Mouse (Mus musculus): ENCODE data around the gene Tmem214. TPM values are rescaled to one million over a fixed set of nuclear protein-coding genes. Genes with fewer than 3 reads are reported as not detected.
A peak's percentile ranks its signal among the peaks of the same experiment; 100 is the strongest.

The Tmem214 gene
- total and polyA plus RNA-seq, 2 experiments from 2014 or later = 64.6 to 78.3 TPM

- WGBS = 2% methylated on average over 35 of the region's 40 CpGs
- Histone ChIP-seq H3K36me3 (ENCODE audit: insufficient read depth, low read length) (no peaks in the 10 kb centered on the region), H3K4me1 (ENCODE audit: insufficient read depth, low read length) (no peaks in the 10 kb centered on the region), H3K4me2 (ENCODE audit: low read depth, low read length, poor library complexity, severe bottlenecking) (peak within 1 kb of the TSS; percentile 88), H3K27me3 (ENCODE audit: insufficient read depth, low read length) (no peaks in the 10 kb centered on the region), H3K9me3 (ENCODE audit: low read length) (no peaks in the 10 kb centered on the region), H3K27ac (ENCODE audit: low read depth, low read length) (peak within 1 kb of the TSS; percentile 55), H3K4me3 (ENCODE audit: low read depth, low read length) (peak within 1 kb of the TSS; percentile 55), H3K9ac (replicated peaks; ENCODE audit: low read length, poor library complexity, severe bottlenecking) (peak within 1 kb of the TSS; percentile 65)
- peak; percentile 89 for TF ChIP-seq CTCF (IDR thresholded peaks at IDR 0.05)
- DNase-seq (ENCODE audit: low spot score) (peak; percentile 92), ATAC-seq (ENCODE audit: low FRiP score) (peak; percentile 74)
These were observed 53.6 kb downstream of the Tmem214 start, which contains the start of gene Khk for GRCm38 (mm10) chr5:30921256-30922033. Gene Khk, plus strand, starts transcription at chr5:30921431.

DNA sequence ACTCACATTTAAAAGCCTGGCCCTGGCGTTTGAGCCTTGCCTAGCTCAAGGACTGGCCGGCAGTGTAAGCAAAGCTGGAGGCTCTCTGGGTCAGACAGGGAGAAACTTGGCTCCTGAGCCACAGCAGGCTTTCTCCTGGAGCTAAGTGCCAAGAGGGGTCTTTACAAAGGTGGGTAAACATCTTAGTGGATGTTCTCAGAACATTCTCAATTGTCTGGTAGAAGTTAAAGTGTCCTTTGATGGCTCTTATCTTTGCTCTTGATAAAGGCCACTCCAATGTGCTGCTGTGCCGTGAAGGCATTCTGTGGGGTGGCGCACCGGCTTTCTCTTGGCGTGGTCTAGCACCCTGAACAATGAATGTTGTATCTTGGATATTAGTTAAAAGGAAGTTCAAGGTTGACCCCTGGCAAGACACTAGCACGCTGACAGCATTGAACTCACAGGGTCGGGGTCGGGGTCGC is 54.8 kb downstream of the Tmem214 start:
- DNase-seq (ENCODE audit: low spot score) (no peak), ATAC-seq (ENCODE audit: low FRiP score) (no peak)
- H3K36me3 ChIP-seq (ENCODE audit: insufficient read depth, low read length) = no peaks in the 10 kb centered on the region
- H3K9ac ChIP-seq (replicated peaks; ENCODE audit: low read length, poor library complexity, severe bottlenecking) = peak overlapping the region; percentile 65
- no peak overlapping the region for H3K27ac ChIP-seq (ENCODE audit: low read depth, low read length)
- no peak overlapping the region for H3K4me3 ChIP-seq (ENCODE audit: low read depth, low read length)
- H3K9me3 ChIP-seq (ENCODE audit: low read length) = no peaks in the 10 kb centered on the region
- no peak for TF ChIP-seq CTCF (IDR thresholded peaks at IDR 0.05)
- peak overlapping the region; percentile 88 for H3K4me2 ChIP-seq (ENCODE audit: low read depth, low read length, poor library complexity, severe bottlenecking)
- no peaks in the 10 kb centered on the region for H3K27me3 ChIP-seq (ENCODE audit: insufficient read depth, low read length)
- 74% methylated on average over 10 of the region's 10 CpGs for WGBS
- H3K4me1 ChIP-seq (ENCODE audit: insufficient read depth, low read length) = no peaks in the 10 kb centered on the region

- no peak for TF ChIP-seq CTCF (IDR thresholded peaks at IDR 0.05)
- Histone ChIP-seq H3K36me3 (ENCODE audit: insufficient read depth, low read length) (no peaks in the 10 kb centered on the region), H3K9ac (replicated peaks; ENCODE audit: low read length, poor library complexity, severe bottlenecking) (no peak overlapping the region), H3K27me3 (ENCODE audit: insufficient read depth, low read length) (no peaks in the 10 kb centered on the region), H3K27ac (ENCODE audit: low read depth, low read length) (no peak overlapping the region), H3K4me1 (ENCODE audit: insufficient read depth, low read length) (no peaks in the 10 kb centered on the region), H3K4me2 (ENCODE audit: low read depth, low read length, poor library complexity, severe bottlenecking) (no peak overlapping the region), H3K9me3 (ENCODE audit: low read length) (no peaks in the 10 kb centered on the region), H3K4me3 (ENCODE audit: low read depth, low read length) (no peak overlapping the region)
- DNase-seq (ENCODE audit: low spot score) = no peak
- WGBS = 90% methylated on average over 6 of the region's 6 CpGs
- ATAC-seq (ENCODE audit: low FRiP score) = no peak
These were observed 55.3 kb downstream of the Tmem214 start for GRCm38 (mm10) chr5:30923119-30923518.

DNA sequence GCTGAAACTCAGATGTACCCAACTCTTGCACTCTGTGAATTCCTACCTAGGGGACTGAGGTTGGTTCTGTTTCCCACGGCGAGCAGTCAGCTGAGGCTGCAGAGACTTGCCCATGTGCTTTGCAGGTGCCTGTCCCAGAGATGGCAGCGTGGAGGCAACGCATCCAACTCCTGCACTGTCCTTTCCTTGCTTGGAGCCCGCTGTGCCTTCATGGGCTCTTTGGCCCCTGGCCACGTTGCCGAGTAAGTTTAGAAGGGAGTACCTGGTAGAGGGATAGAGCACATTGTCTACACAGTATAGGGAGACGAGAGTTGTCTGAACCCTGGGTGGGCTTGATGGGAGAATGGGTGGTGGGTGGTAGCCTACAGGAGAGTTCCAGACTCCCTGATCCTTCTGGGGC is 56.8 kb downstream of the Tmem214 start:
- ATAC-seq (ENCODE audit: low FRiP score) (no peak), DNase-seq (ENCODE audit: low spot score) (no peak)
- no peak overlapping the region for H3K27ac ChIP-seq (ENCODE audit: low read depth, low read length)
- H3K9ac ChIP-seq (replicated peaks; ENCODE audit: low read length, poor library complexity, severe bottlenecking) = no peak overlapping the region
- H3K27me3 ChIP-seq (ENCODE audit: insufficient read depth, low read length) = no peaks in the 10 kb centered on the region
- no peak overlapping the region for H3K4me3 ChIP-seq (ENCODE audit: low read depth, low read length)
- no peaks in the 10 kb centered on the region for H3K9me3 ChIP-seq (ENCODE audit: low read length)
- H3K36me3 ChIP-seq (ENCODE audit: insufficient read depth, low read length) = no peaks in the 10 kb centered on the region
- H3K4me2 ChIP-seq (ENCODE audit: low read depth, low read length, poor library complexity, severe bottlenecking) = no peak overlapping the region
- TF ChIP-seq CTCF (IDR thresholded peaks at IDR 0.05) = no peak
- WGBS = 79% methylated on average over 8 of the region's 8 CpGs
- no peaks in the 10 kb centered on the region for H3K4me1 ChIP-seq (ENCODE audit: insufficient read depth, low read length)

GRCm38 (mm10) chr5:30925217-30925616 is 57.4 kb downstream of the Tmem214 start:
- DNase-seq (ENCODE audit: low spot score) (no peak), ATAC-seq (ENCODE audit: low FRiP score) (no peak)
- WGBS = 92% methylated on average over 5 of the region's 5 CpGs
- H3K27me3 ChIP-seq (ENCODE audit: insufficient read depth, low read length) = no peaks in the 10 kb centered on the region
- H3K4me3 ChIP-seq (ENCODE audit: low read depth, low read length) = no peak overlapping the region
- no peak for TF ChIP-seq CTCF (IDR thresholded peaks at IDR 0.05)
- no peaks in the 10 kb centered on the region for H3K36me3 ChIP-seq (ENCODE audit: insufficient read depth, low read length)
- no peak overlapping the region for H3K9ac ChIP-seq (replicated peaks; ENCODE audit: low read length, poor library complexity, severe bottlenecking)
- no peaks in the 10 kb centered on the region for H3K9me3 ChIP-seq (ENCODE audit: low read length)
- no peaks in the 10 kb centered on the region for H3K4me1 ChIP-seq (ENCODE audit: insufficient read depth, low read length)
- H3K27ac ChIP-seq (ENCODE audit: low read depth, low read length) = no peak overlapping the region
- H3K4me2 ChIP-seq (ENCODE audit: low read depth, low read length, poor library complexity, severe bottlenecking) = no peak overlapping the region

DNA sequence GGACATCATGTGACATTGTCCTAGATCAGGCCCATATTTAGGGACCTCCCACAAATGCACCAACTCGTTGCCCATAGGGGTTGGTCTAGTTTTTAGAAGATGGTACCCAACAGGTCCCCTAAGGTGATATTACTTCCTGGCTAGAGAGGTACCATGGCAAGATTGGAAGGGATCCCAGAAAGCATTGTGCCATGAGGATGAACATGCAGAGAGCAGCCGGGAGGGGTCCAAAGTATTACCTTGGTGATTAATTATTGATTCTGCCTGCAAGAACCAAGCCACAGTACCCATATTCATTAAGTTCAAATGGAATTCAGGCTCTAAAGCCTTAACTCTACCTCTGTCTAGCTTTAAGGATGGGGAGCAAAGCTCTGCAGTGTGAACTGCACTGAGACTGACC is 58.3 kb downstream of the Tmem214 start:
- H3K27me3 ChIP-seq (ENCODE audit: insufficient read depth, low read length) = no peaks in the 10 kb centered on the region
- H3K4me2 ChIP-seq (ENCODE audit: low read depth, low read length, poor library complexity, severe bottlenecking) = no peak overlapping the region
- no peak overlapping the region for H3K4me3 ChIP-seq (ENCODE audit: low read depth, low read length)
- H3K9me3 ChIP-seq (ENCODE audit: low read length) = no peaks in the 10 kb centered on the region
- no peaks in the 10 kb centered on the region for H3K36me3 ChIP-seq (ENCODE audit: insufficient read depth, low read length)
- ATAC-seq (ENCODE audit: low FRiP score) = no peak
- no peak overlapping the region for H3K9ac ChIP-seq (replicated peaks; ENCODE audit: low read length, poor library complexity, severe bottlenecking)
- H3K27ac ChIP-seq (ENCODE audit: low read depth, low read length) = no peak overlapping the region
- H3K4me1 ChIP-seq (ENCODE audit: insufficient read depth, low read length) = no peaks in the 10 kb centered on the region
- 79% methylated on average over 2 of the region's 2 CpGs for WGBS
- no peak for DNase-seq (ENCODE audit: low spot score)
- TF ChIP-seq CTCF (IDR thresholded peaks at IDR 0.05) = no peak

Data from midbrain, postnatal 0 days (tissue).